Mouse (Mus musculus) brain, embryonic 14.5 days (tissue): ENCODE results near the gene Rpl7a.

Experiments used
- CTCF ChIP-seq: fragments of 200-500 bp; IDR thresholded peaks from 2 replicates; pipeline ENCODE4 v1.5.1; 2012; ENCODE audit warnings: inconsistent platforms, mild to moderate bottlenecking, moderate library complexity, borderline replicate concordance; ENCODE audit not compliant: insufficient read depth, insufficient read length; ENCODE audit errors: extremely low read depth
- POLR2A ChIP-seq: fragments of 200-500 bp; IDR thresholded peaks from 2 replicates; pipeline ENCODE4 v1.6.1; 2012; ENCODE audit warnings: mild to moderate bottlenecking, inconsistent platforms, borderline replicate concordance; ENCODE audit not compliant: poor library complexity, insufficient read depth, insufficient read length, severe bottlenecking; ENCODE audit errors: extremely low read depth

GRCm38 (mm10) chr2:26909387-26909784 lies 1.2 kb upstream of the Rpl7a start:
- TF ChIP-seq POLR2A (no peak), CTCF (no peak)
